ENCODE assay signal across 8 mouse cellular contexts in genomic region chr6:29215181-29215580, GRCm38 (mm10). TPM values are rescaled to one million over a fixed set of nuclear protein-coding genes. Genes with fewer than 3 reads are reported as not detected.
DNase-seq lines count a peak whose midpoint lies in the region; ATAC-seq and TF ChIP-seq lines count a peak whose summit lies in the region.

No protein-coding gene starts in this region.

- peaks cover 9% of the 10 kb centered on the region; the same call in 1 of the 2 replicates for H3K27me3 ChIP-seq in heart, postnatal 0 days (ENCODE audit: control insufficient read depth, insufficient read depth, low read length)
- H3K27me3 ChIP-seq in hindbrain, embryonic 11.5 days (ENCODE audit: control insufficient read depth, insufficient read depth, low read length): peaks cover 18% of the 10 kb centered on the region
- peaks cover 21% of the 10 kb centered on the region for H3K27me3 ChIP-seq in midbrain, embryonic 12.5 days

- H3K27ac ChIP-seq in heart, postnatal 0 days (ENCODE audit: low read depth): no peak overlapping the region
- peak overlapping the region; percentile 72 for H3K27ac ChIP-seq in bone marrow, adult 2 months (ENCODE audit: control insufficient read depth, insufficient read depth, low read depth, low read length, poor library complexity)
- no peak overlapping the region for H3K27ac ChIP-seq in hindbrain, embryonic 11.5 days (ENCODE audit: low read depth, low read length)
- no peak overlapping the region for H3K27ac ChIP-seq in midbrain, embryonic 12.5 days (replicated peaks)

- no peak for ATAC-seq in heart, postnatal 0 days (ENCODE audit: insufficient read depth, low read depth)
- ATAC-seq in hindbrain, embryonic 11.5 days (ENCODE audit: low FRiP score): no peak
- ATAC-seq in midbrain, embryonic 12.5 days (ENCODE audit: low FRiP score, low read depth): no peak

- H3K4me3 ChIP-seq in heart, postnatal 0 days (ENCODE audit: low read depth, low read length): peak overlapping the region; percentile 79
- H3K4me3 ChIP-seq in bone marrow, adult 2 months (replicated peaks; ENCODE audit: control insufficient read depth, low read depth, low read length): peak overlapping the region; percentile 72
- H3K4me3 ChIP-seq in hindbrain, embryonic 11.5 days (ENCODE audit: low read depth, low read length): peak overlapping the region; percentile 67
- peak overlapping the region; percentile 73 for H3K4me3 ChIP-seq in midbrain, embryonic 12.5 days

- H3K4me1 ChIP-seq in heart, postnatal 0 days (ENCODE audit: control insufficient read depth, insufficient read depth): peaks cover 23% of the 10 kb centered on the region
- no peaks in the 10 kb centered on the region; the same call in none of the 2 replicates for H3K4me1 ChIP-seq in bone marrow, adult 2 months (ENCODE audit: control insufficient read depth, insufficient read depth, low read length)
- H3K4me1 ChIP-seq in hindbrain, embryonic 11.5 days (replicated peaks; ENCODE audit: control insufficient read depth, insufficient read depth, low read length): peaks cover 17% of the 10 kb centered on the region
- peaks cover 52% of the 10 kb centered on the region for H3K4me1 ChIP-seq in midbrain, embryonic 12.5 days

- no peaks in the 10 kb centered on the region for H3K36me3 ChIP-seq in heart, postnatal 0 days (replicated peaks; ENCODE audit: control insufficient read depth, insufficient read depth, low read length)
- no peaks in the 10 kb centered on the region for H3K36me3 ChIP-seq in hindbrain, embryonic 11.5 days (ENCODE audit: control insufficient read depth, insufficient read depth, low read length)
- no peaks in the 10 kb centered on the region for H3K36me3 ChIP-seq in midbrain, embryonic 12.5 days

- TF ChIP-seq EP300 in heart, postnatal 0 days (IDR thresholded peaks at IDR 0.05; ENCODE audit: low read depth): no peak

- TF ChIP-seq POLR2A in bone marrow, adult 2 months (IDR thresholded peaks at IDR 0.05; ENCODE audit: borderline replicate concordance, control insufficient read depth, low read depth, low read length): no peak

- no peaks in the 10 kb centered on the region for H3K9me3 ChIP-seq in heart, postnatal 0 days (replicated peaks; ENCODE audit: control insufficient read depth, low read length)
- no peaks in the 10 kb centered on the region for H3K9me3 ChIP-seq in hindbrain, embryonic 11.5 days (ENCODE audit: control insufficient read depth, low read length)
- H3K9me3 ChIP-seq in midbrain, embryonic 12.5 days: no peaks in the 10 kb centered on the region

- intact Hi-C loops in heart, postnatal 10 days (cut with DNase I): no loop called here

- H3K9ac ChIP-seq in heart, postnatal 0 days (replicated peaks; ENCODE audit: low read depth, low read length): peak overlapping the region; percentile 66; the same call in 1 of the 2 replicates
- H3K9ac ChIP-seq in hindbrain, embryonic 11.5 days (ENCODE audit: low read depth, low read length): no peak overlapping the region; the same call in 1 of the 2 replicates
- H3K9ac ChIP-seq in midbrain, embryonic 12.5 days (replicated peaks): peak overlapping the region; percentile 73

- no peak for DNase-seq in heart, postnatal 0 days (ENCODE audit: low spot score)
- DNase-seq in heart, postnatal 10 days: no peak
- DNase-seq in hindbrain, embryonic 11.5 days (ENCODE audit: low spot score): peak; percentile 38
- DNase-seq in natural killer cell, adult 2 months (ENCODE audit: low spot score in 2 of 2): no peak
- DNase-seq in urinary bladder, adult 18-20 months (ENCODE audit: low spot score in 2 of 2): no peak
- no peak for DNase-seq in adrenal gland, adult 2 months

- TF ChIP-seq CTCF in heart, postnatal 0 days (IDR thresholded peaks at IDR 0.05; ENCODE audit: low read depth): no peak
- no peak for TF ChIP-seq CTCF in bone marrow, adult 2 months (IDR thresholded peaks at IDR 0.05; ENCODE audit: control insufficient read depth, insufficient read depth, low read length)

- H3K4me2 ChIP-seq in heart, postnatal 0 days (ENCODE audit: low read depth, low read length): peak overlapping the region; percentile 96
- peak overlapping the region; percentile 98 for H3K4me2 ChIP-seq in hindbrain, embryonic 11.5 days (replicated peaks; ENCODE audit: low read depth, low read length)
- peak overlapping the region; percentile 94 for H3K4me2 ChIP-seq in midbrain, embryonic 12.5 days (replicated peaks)

- 29% methylated on average over 9 of the region's 9 CpGs for WGBS in heart, postnatal 0 days
- under 1% methylated on average over 9 of the region's 9 CpGs for WGBS in bone marrow, adult 2 months
- 7% methylated on average over 9 of the region's 9 CpGs for WGBS in hindbrain, embryonic 11.5 days
- 7% methylated on average over 9 of the region's 9 CpGs for WGBS in midbrain, embryonic 12.5 days

RNA-seq across cellular contexts. Expression of gene Impdh1, which starts 1.0 kb away (rescaled TPM):
- total RNA-seq in heart, postnatal 0 days (2014; rRNA removed; ENCODE audit: low replicate concordance): 13.5 and 18.9 TPM in 2 replicates
- 23.7 and 25.7 TPM in 2 replicates for polyA plus RNA-seq in heart, postnatal 0 days (2015; fragmentation: Nextera tagmentation; extraction: Ambion mirVana)
- 10 to 100 TPM; 35.2 to 41.5 TPM for total RNA-seq in heart, postnatal 10 days (2021)
- polyA plus RNA-seq in bone marrow, adult 2 months (2011; ENCODE audit: insufficient read depth, insufficient read length, low replicate concordance, missing spikeins): 8.6 and 29.9 TPM in 2 replicates
- polyA plus RNA-seq in hindbrain, embryonic 11.5 days (2014; fragmentation: Nextera tagmentation; extraction: Ambion mirVana): 34.5 and 39.4 TPM in 2 replicates
- 50.2 and 51.6 TPM in 2 replicates for polyA plus RNA-seq in midbrain, embryonic 12.5 days (2016; fragmentation: Nextera tagmentation; extraction: Ambion mirVana)
- 10 to 100 TPM; 58.3 to 86.4 TPM for total RNA-seq in adrenal gland, adult 2 months (2021)
- 94.4 and 102 TPM in 2 replicates for polyA plus RNA-seq in adrenal gland, adult 2 months (2012; rRNA removed)

RNA-seq across cellular contexts. Expression of gene Prrt4, which starts 35.8 kb away (rescaled TPM):
- 0.65 and 4.9 TPM in 2 replicates for total RNA-seq in heart, postnatal 0 days (2014; rRNA removed; ENCODE audit: low replicate concordance)
- 1.3 and 1.6 TPM in 2 replicates for polyA plus RNA-seq in heart, postnatal 0 days (2015; fragmentation: Nextera tagmentation; extraction: Ambion mirVana)
- 1 to 10 TPM; 6.4 to 6.7 TPM for total RNA-seq in heart, postnatal 10 days (2021)
- not detected in 2 replicates for polyA plus RNA-seq in bone marrow, adult 2 months (2011; ENCODE audit: insufficient read depth, insufficient read length, low replicate concordance, missing spikeins)
- polyA plus RNA-seq in hindbrain, embryonic 11.5 days (2014; fragmentation: Nextera tagmentation; extraction: Ambion mirVana): 0.60 and 1.7 TPM in 2 replicates
- polyA plus RNA-seq in midbrain, embryonic 12.5 days (2016; fragmentation: Nextera tagmentation; extraction: Ambion mirVana): 1.3 and 1.6 TPM in 2 replicates
- total RNA-seq in adrenal gland, adult 2 months (2021): 1 to 10 TPM; 2.2 to 5.0 TPM
- polyA plus RNA-seq in adrenal gland, adult 2 months (2012; rRNA removed): 6.1 and 8.8 TPM in 2 replicates

RNA-seq across cellular contexts. Expression of gene Rbm28, which starts 50.4 kb away (rescaled TPM):
- total RNA-seq in heart, postnatal 0 days (2014; rRNA removed; ENCODE audit: low replicate concordance): 6.8 and 15.3 TPM in 2 replicates
- polyA plus RNA-seq in heart, postnatal 0 days (2015; fragmentation: Nextera tagmentation; extraction: Ambion mirVana): 13.3 and 15.1 TPM in 2 replicates
- 10 to 100 TPM; 21.0 to 22.5 TPM for total RNA-seq in heart, postnatal 10 days (2021)
- polyA plus RNA-seq in bone marrow, adult 2 months (2011; ENCODE audit: insufficient read depth, insufficient read length, low replicate concordance, missing spikeins): 12.3 and 21.5 TPM in 2 replicates
- 68.1 and 69.0 TPM in 2 replicates for polyA plus RNA-seq in hindbrain, embryonic 11.5 days (2014; fragmentation: Nextera tagmentation; extraction: Ambion mirVana)
- polyA plus RNA-seq in midbrain, embryonic 12.5 days (2016; fragmentation: Nextera tagmentation; extraction: Ambion mirVana): 59.7 and 62.5 TPM in 2 replicates
- total RNA-seq in adrenal gland, adult 2 months (2021): 10 to 100 TPM; 25.9 to 33.6 TPM
- 2.3 and 2.4 TPM in 2 replicates for polyA plus RNA-seq in adrenal gland, adult 2 months (2012; rRNA removed)

RNA-seq across cellular contexts. Expression of gene Hilpda, which starts 57.1 kb away (rescaled TPM):
- 42.1 and 46.5 TPM in 2 replicates for total RNA-seq in heart, postnatal 0 days (2014; rRNA removed; ENCODE audit: low replicate concordance)
- polyA plus RNA-seq in heart, postnatal 0 days (2015; fragmentation: Nextera tagmentation; extraction: Ambion mirVana): 23.8 and 27.8 TPM in 2 replicates
- total RNA-seq in heart, postnatal 10 days (2021): 1 to 10 TPM; 7.3 to 9.8 TPM
- 2.7 and 12.5 TPM in 2 replicates for polyA plus RNA-seq in bone marrow, adult 2 months (2011; ENCODE audit: insufficient read depth, insufficient read length, low replicate concordance, missing spikeins)
- polyA plus RNA-seq in hindbrain, embryonic 11.5 days (2014; fragmentation: Nextera tagmentation; extraction: Ambion mirVana): 35.9 and 37.8 TPM in 2 replicates
- polyA plus RNA-seq in midbrain, embryonic 12.5 days (2016; fragmentation: Nextera tagmentation; extraction: Ambion mirVana): 29.7 and 31.0 TPM in 2 replicates
- total RNA-seq in adrenal gland, adult 2 months (2021): 1 to 10 TPM; 2.6 to 6.8 TPM
- 10.0 and 12.1 TPM in 2 replicates for polyA plus RNA-seq in adrenal gland, adult 2 months (2012; rRNA removed)
